Mouse (Mus musculus) megakaryocyte, embryonic 14.5 days (primary cell): Measurements from ENCODE around the gene Gm45623. TPM values are rescaled to one million over a fixed set of nuclear protein-coding genes. Genes with fewer than 3 reads are reported as not detected.
A peak's percentile ranks its signal among the peaks of the same experiment; 100 is the strongest.

Source experiments
- H3K27me3 ChIP-seq: replicated peaks from 2 replicates; pipeline ENCODE3; 2012; ENCODE audit warnings: inconsistent platforms
- H3K36me3 ChIP-seq: replicated peaks from 2 replicates; pipeline ENCODE3; 2012; ENCODE audit warnings: low read length, inconsistent platforms, mixed read lengths
- H3K4me1 ChIP-seq: 2 replicates; pipeline ENCODE4 v1.6.1; 2012; ENCODE audit warnings: inconsistent platforms
- H3K4me3 ChIP-seq: replicated peaks from 2 replicates; pipeline ENCODE3; 2012; ENCODE audit warnings: moderate library complexity, mild to moderate bottlenecking, inconsistent platforms
- H3K9me3 ChIP-seq: 2 replicates; pipeline ENCODE4 v1.6.1; 2012; ENCODE audit warnings: inconsistent platforms
- FLI1 ChIP-seq: IDR thresholded peaks from 2 replicates; pipeline ENCODE4 v1.6.1; 2012; ENCODE audit warnings: low read length, inconsistent platforms, mixed read lengths
- GATA1 ChIP-seq: IDR thresholded peaks from 3 replicates; pipeline ENCODE4 v1.6.1; 2012; ENCODE audit warnings: mixed read lengths, low read length, inconsistent platforms, borderline replicate concordance
- polyA plus RNA-seq: library from polyadenylated mRNA; stranded (reverse); fragments of >175 nt; gene quantifications from 2 replicates; pipeline ENCODE4 v1.2.3, GENCODE M21; 2012; ENCODE audit warnings: low replicate concordance; ENCODE audit not compliant: insufficient read depth

The Gm45623 gene
- polyA plus RNA-seq, 1 experiment = not detected

DNA sequence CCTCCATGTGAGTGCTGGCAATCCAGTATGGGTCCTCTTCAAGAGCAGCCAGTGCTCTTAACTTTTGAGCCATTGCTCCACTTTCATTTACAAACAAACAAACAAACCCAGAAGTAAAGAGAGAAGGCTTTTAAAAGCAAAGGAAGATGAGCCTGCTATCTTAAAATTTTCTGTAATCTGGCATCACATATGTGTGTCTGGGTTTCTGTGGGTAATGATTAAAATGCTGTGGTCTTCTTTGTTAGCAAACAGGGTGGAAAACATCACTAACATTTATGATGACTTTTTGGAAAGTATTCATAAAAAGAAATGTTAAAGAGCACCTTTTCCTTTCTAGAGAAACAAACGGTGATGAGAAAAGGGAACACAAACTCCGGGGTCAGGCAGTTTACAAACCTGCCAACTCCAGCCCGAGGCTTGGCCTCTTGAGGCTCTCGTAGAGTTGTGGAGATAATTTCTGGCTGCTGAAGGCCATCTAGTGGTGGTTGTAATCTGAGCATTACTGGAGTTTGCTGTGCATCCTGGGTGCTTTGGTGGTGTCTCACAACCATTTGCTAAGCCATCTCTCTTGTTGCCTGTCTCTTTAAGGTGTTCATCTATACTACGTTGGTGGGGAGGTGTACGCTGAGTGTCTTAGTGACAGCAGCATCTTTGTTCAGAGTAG is 18.3 kb downstream of the Gm45623 start:
- Histone ChIP-seq H3K36me3 (peaks cover 91% of the 10 kb centered on the region), H3K4me3 (no peak overlapping the region)
- TF ChIP-seq GATA1 (no peak), FLI1 (no peak)

GRCm38 (mm10) chr13:56734617-56735016 is 19.0 kb downstream of the Gm45623 start:
- H3K27me3 ChIP-seq = no peaks in the 10 kb centered on the region
- H3K36me3 ChIP-seq = peaks cover 91% of the 10 kb centered on the region
- TF ChIP-seq GATA1 = no peak
- no peak for TF ChIP-seq FLI1
- no peak overlapping the region for H3K4me3 ChIP-seq
- H3K9me3 ChIP-seq = no peaks in the 10 kb centered on the region
- peaks cover 42% of the 10 kb centered on the region for H3K4me1 ChIP-seq

More for the DNA sequence above, 18.3 kb downstream of the Gm45623 start:
- H3K4me1 ChIP-seq = peaks cover 35% of the 10 kb centered on the region
- H3K27me3 ChIP-seq = no peaks in the 10 kb centered on the region
- no peaks in the 10 kb centered on the region for H3K9me3 ChIP-seq

DNA sequence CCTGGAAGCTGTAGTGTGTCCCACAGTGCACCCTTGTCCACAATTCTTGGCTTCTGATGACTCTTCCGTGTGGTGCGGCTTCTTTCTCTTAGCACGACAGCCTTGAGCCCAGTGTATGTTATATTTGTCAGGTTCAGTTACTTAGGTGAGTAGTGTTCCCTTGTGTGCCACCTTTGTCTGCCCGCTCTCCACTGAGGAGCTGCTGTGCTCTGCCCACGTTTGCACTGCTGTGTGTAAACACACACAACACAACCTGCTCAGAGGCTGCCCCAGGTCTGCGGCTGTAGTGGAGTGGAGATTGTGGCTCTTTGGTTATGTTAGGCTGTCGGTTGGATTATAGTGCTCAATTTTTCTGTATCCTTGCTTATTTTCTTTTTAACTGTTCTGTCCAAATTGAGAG is 24.6 kb downstream of the Gm45623 start:
- Histone ChIP-seq H3K4me1 (peaks cover 26% of the 10 kb centered on the region), H3K9me3 (no peaks in the 10 kb centered on the region), H3K4me3 (no peak overlapping the region), H3K36me3 (peaks cover 97% of the 10 kb centered on the region), H3K27me3 (no peaks in the 10 kb centered on the region)
- TF ChIP-seq GATA1 (no peak), FLI1 (no peak)

DNA sequence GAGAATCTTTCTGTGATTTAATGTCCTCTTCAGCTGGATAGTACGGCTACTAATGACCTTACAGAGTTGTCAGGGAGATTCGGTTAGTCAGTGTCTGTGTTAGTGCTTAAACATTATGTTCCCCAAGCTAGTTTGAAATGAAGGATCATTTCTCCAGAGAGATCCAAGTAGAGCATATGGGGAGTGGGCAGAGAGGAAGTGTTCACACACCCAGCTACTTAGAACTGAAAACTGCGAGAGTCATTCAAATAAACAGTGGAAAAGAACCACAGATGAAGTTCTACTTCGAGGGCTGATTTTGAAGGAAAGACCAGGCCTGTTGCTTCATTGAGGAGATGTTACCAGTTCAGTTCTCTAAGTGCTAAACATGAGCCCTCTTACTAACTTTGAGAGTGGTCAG is 27.1 kb downstream of the Gm45623 start:
- Histone ChIP-seq H3K4me3 (no peak overlapping the region), H3K36me3 (peaks cover 87% of the 10 kb centered on the region), H3K27me3 (no peaks in the 10 kb centered on the region), H3K9me3 (no peaks in the 10 kb centered on the region), H3K4me1 (peaks cover 30% of the 10 kb centered on the region)
- TF ChIP-seq FLI1 = no peak
- TF ChIP-seq GATA1 = no peak

DNA sequence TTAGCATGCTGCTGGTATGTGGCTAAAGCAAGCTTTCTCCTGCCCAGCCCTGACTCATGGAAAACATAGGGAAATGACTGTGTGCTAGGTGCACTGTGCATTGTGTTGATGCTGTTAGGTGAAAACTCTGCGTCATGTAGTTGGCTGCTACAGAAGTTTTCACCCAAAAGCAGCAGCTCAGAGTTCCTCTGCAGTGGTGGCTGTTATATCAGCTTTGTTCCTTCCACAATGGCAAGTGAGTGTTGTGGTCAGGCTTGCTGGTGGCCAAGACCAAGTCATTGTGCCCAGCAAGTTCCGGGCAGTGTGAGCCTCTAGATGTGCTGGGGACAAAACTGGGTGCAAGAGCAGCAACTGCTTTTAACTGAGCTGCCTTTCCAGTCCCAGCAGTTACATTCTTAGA is 41.4 kb downstream of the Gm45623 start:
- Histone ChIP-seq H3K4me3 (peak overlapping the region; percentile 47), H3K36me3 (peaks cover 19% of the 10 kb centered on the region), H3K9me3 (no peaks in the 10 kb centered on the region), H3K27me3 (no peaks in the 10 kb centered on the region), H3K4me1 (peaks cover 38% of the 10 kb centered on the region)
- TF ChIP-seq FLI1 (no peak), GATA1 (no peak)

DNA sequence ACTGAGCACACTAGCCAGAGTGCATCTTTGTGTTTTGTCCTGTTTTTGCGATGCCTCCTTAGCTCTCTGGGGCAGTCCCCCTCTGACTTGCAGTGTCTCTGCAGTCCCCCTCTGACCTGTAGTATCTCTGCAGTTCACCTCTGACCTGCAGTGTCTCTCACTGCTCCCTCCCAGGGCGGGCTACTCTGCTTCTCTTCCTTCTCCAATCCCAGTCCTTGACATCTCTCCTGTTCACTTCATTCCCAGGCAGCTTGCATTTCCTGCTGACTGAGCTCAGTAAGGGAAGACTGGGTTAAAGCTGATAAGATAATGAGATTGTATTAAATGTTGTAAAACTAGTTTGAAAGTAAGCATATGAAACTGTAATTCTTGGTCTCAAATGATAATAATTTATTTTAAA is 43.0 kb downstream of the Gm45623 start:
- no peak for TF ChIP-seq GATA1
- TF ChIP-seq FLI1 = no peak
- no peaks in the 10 kb centered on the region for H3K27me3 ChIP-seq
- H3K4me3 ChIP-seq = peak overlapping the region; percentile 56
- H3K4me1 ChIP-seq = peaks cover 43% of the 10 kb centered on the region
- H3K9me3 ChIP-seq = no peaks in the 10 kb centered on the region
- H3K36me3 ChIP-seq = peaks cover 32% of the 10 kb centered on the region

DNA sequence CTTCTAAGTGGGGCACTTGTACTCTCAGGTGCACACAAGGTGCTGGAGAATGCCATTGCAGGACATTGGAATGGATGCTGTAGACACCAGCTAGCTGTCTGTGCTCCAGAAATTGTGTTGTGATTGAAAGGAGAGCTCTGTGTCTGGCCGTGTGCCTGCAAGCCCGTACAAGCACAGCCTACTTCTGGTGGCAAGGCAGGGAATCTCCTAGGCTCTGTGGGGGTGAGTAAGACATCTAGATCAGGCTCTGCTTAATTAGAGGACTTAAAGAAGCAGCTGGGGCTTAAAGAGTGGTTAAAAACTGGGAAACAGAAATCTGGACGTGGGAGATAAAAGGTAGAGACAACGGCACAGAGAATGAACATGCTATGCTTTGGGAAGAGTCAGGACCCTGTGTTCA is 46.0 kb downstream of the Gm45623 start:
- TF ChIP-seq GATA1 = no peak
- TF ChIP-seq FLI1 = no peak
- Histone ChIP-seq H3K9me3 (no peaks in the 10 kb centered on the region), H3K27me3 (no peaks in the 10 kb centered on the region), H3K4me3 (no peak overlapping the region), H3K4me1 (peaks cover 62% of the 10 kb centered on the region), H3K36me3 (peaks cover 33% of the 10 kb centered on the region)

DNA sequence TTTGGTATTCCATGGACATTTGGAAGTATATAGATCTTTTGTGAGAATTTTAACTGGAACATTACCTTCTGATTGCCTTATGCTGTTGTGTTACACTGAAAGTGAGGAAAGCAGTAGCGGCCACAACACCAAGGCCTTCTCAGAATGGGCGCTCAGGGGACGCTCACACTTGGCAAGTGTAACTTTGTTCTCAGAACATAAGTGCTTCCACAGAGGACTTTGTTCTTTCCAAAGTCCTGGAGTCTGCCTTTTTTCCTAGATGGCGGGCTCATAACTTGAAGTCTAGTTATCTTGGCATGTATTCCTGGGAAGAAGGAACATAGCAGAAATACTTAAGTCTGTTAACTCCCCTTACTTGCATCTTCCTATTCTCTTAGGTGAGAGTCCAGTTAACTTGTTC is 46.5 kb downstream of the Gm45623 start:
- Histone ChIP-seq H3K4me1 (peaks cover 62% of the 10 kb centered on the region), H3K36me3 (peaks cover 32% of the 10 kb centered on the region), H3K4me3 (no peak overlapping the region), H3K27me3 (no peaks in the 10 kb centered on the region), H3K9me3 (no peaks in the 10 kb centered on the region)
- no peak for TF ChIP-seq GATA1
- TF ChIP-seq FLI1 = no peak

DNA sequence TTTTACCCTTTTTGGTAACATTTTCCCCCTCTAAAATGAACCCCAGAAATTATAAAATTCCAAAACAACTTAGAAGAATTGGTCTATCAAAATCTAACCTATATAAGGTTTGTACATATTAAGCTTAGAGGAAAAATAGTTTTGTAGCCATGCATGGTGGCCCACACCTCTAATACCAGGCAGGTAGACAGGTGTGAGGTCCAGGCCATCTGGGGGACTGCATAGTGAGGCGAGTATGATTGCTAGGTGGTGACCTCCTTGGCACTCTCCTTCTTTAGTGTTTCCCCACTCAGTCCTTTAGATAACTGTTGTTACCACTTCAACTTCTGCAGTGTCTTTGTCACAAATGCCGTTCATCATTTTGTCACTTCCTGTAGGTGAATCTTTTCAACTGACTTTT is 49.0 kb downstream of the Gm45623 start:
- H3K9me3 ChIP-seq = peaks cover 3% of the 10 kb centered on the region; the same call in 1 of the 2 replicates
- H3K27me3 ChIP-seq = no peaks in the 10 kb centered on the region
- H3K4me1 ChIP-seq = peaks cover 45% of the 10 kb centered on the region
- peak overlapping the region; percentile 72 for H3K4me3 ChIP-seq
- peaks cover 30% of the 10 kb centered on the region for H3K36me3 ChIP-seq
- no peak for TF ChIP-seq FLI1
- TF ChIP-seq GATA1 = no peak

DNA sequence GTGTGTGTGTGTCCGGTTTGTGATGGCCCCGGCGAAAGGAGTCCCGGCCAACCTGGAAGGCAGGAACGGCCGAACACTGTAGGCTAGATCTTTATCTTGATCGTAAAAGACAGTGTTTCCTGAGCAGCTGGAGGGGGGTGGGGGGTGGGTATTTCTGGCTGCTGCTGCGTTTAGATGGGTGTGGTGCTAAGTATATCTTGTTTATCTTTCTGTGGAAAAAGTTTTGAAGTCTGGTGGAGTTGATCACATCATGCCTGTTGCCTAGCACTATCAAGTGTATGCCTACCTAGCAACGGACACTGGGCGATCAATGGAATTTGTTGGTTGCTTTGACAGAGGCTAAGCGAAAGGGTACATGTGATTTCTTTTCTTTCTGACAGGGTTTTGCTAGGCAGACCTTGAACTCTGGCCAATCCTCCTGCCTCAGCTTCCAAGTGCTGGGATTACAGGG is 49.7 kb downstream of the Gm45623 start:
- Histone ChIP-seq H3K27me3 (no peaks in the 10 kb centered on the region), H3K4me3 (peak overlapping the region; percentile 93), H3K36me3 (peaks cover 23% of the 10 kb centered on the region), H3K9me3 (peaks cover 5% of the 10 kb centered on the region; the same call in 1 of the 2 replicates), H3K4me1 (peaks cover 40% of the 10 kb centered on the region)
- TF ChIP-seq GATA1 = no peak
- no peak for TF ChIP-seq FLI1
